Comparison of ENCODE assay signal across 8 mouse cellular contexts in the genomic region with DNA sequence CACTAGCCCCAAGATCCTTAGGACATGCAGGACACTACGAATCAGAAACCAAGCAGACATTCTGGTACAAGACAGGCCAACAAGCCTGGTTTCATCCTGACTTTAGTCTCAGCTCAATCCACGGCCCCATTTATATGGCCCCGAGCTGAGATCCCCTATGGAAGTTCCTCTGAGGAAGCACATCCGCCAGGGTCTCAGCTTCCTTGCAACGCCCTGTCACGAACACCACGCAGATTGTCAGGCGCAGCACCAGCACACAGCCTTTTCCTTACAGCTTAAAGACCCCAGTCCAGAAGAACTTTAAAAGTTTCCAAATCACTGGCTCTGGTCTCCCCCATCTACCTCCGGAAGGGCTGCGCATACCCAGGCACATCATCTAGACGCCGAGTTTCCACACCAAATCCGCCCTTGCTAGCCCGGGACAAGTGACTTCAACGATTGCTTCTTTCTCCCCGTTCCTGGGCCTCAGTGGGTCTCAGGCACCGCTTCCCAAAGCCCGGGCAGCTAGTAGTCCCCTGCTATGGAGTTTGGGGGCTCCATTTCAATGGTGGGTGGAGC. TPM values are rescaled to one million over a fixed set of nuclear protein-coding genes. Genes with fewer than 3 reads are reported as not detected.
DNase-seq lines count a peak whose midpoint lies in the region; ATAC-seq and TF ChIP-seq lines count a peak whose summit lies in the region.

No protein-coding gene starts in this region.

- peaks cover 4% of the 10 kb centered on the region; the same call in 1 of the 2 replicates for H3K27me3 ChIP-seq in neural tube, embryonic 11.5 days (ENCODE audit: control insufficient read depth, insufficient read depth, low read length)
- H3K27me3 ChIP-seq in forebrain, embryonic 12.5 days = no peaks in the 10 kb centered on the region; the same call in 1 of the 2 replicates
- no peaks in the 10 kb centered on the region for H3K27me3 ChIP-seq in limb, embryonic 14.5 days (ENCODE audit: control insufficient read depth, insufficient read depth, low read length)
- peaks cover 18% of the 10 kb centered on the region; the same call in 1 of the 2 replicates for H3K27me3 ChIP-seq in stomach, embryonic 15.5 days (replicated peaks)

- no peaks in the 10 kb centered on the region for H3K9me3 ChIP-seq in neural tube, embryonic 11.5 days (ENCODE audit: control insufficient read depth, low read length)
- no peaks in the 10 kb centered on the region for H3K9me3 ChIP-seq in forebrain, embryonic 12.5 days
- H3K9me3 ChIP-seq in limb, embryonic 14.5 days (ENCODE audit: control insufficient read depth, low read length) = no peaks in the 10 kb centered on the region
- no peaks in the 10 kb centered on the region for H3K9me3 ChIP-seq in stomach, embryonic 15.5 days

- no peak for TF ChIP-seq POLR2A in limb, embryonic 14.5 days (IDR thresholded peaks at IDR 0.05; ENCODE audit: borderline replicate concordance, extremely low read depth, insufficient read depth, insufficient read length)

- ATAC-seq in neural tube, embryonic 11.5 days (ENCODE audit: insufficient read depth, low FRiP score, low TSS enrichment) = no peak
- ATAC-seq in forebrain, embryonic 12.5 days (ENCODE audit: low FRiP score) = no peak
- 0 out of 2 replicates have a peak, but pooled peaks have one; percentile 9 for ATAC-seq in limb, embryonic 14.5 days (ENCODE audit: low FRiP score, low read depth)
- ATAC-seq in stomach, embryonic 15.5 days (ENCODE audit: insufficient read depth, low FRiP score, low read depth) = no peak

- DNase-seq in neural tube, embryonic 11.5 days (ENCODE audit: low spot score) = peak; percentile 33
- DNase-seq in neural tube, embryonic 10.5 days (ENCODE audit: extremely low spot score, low spot score) = no peak
- DNase-seq in limb, embryonic 14.5 days (ENCODE audit: low spot score) = no peak
- DNase-seq in adipocyte (ENCODE audit: low spot score) = no peak
- DNase-seq in frontal cortex, postnatal 36 days (ENCODE audit: low spot score in 2 of 2) = no peak
- DNase-seq in left cerebral cortex, adult 18-20 months (ENCODE audit: low spot score in 2 of 2) = no peak

- H3K4me3 ChIP-seq in neural tube, embryonic 11.5 days (ENCODE audit: low read depth, low read length) = peak overlapping the region; percentile 64
- H3K4me3 ChIP-seq in forebrain, embryonic 12.5 days (replicated peaks) = peak overlapping the region; percentile 80
- H3K4me3 ChIP-seq in limb, embryonic 14.5 days (replicated peaks; ENCODE audit: low read length) = peak overlapping the region; percentile 75
- H3K4me3 ChIP-seq in stomach, embryonic 15.5 days (replicated peaks) = peak overlapping the region; percentile 62

- peak overlapping the region; percentile 83 for H3K4me2 ChIP-seq in neural tube, embryonic 11.5 days (ENCODE audit: low read depth)
- H3K4me2 ChIP-seq in forebrain, embryonic 12.5 days = peak overlapping the region; percentile 89
- peak overlapping the region; percentile 66 for H3K4me2 ChIP-seq in limb, embryonic 14.5 days (replicated peaks; ENCODE audit: low read depth, low read length, severe bottlenecking)
- peak overlapping the region; percentile 75 for H3K4me2 ChIP-seq in stomach, embryonic 15.5 days

- no peak overlapping the region for H3K27ac ChIP-seq in neural tube, embryonic 11.5 days (ENCODE audit: low read depth, low read length)
- peak overlapping the region; percentile 79 for H3K27ac ChIP-seq in forebrain, embryonic 12.5 days
- H3K27ac ChIP-seq in limb, embryonic 14.5 days (replicated peaks; ENCODE audit: low read depth, low read length) = peak overlapping the region; percentile 84
- peak overlapping the region; percentile 89 for H3K27ac ChIP-seq in stomach, embryonic 15.5 days

- peak overlapping the region; percentile 78 for H3K9ac ChIP-seq in neural tube, embryonic 11.5 days (ENCODE audit: low read length)
- H3K9ac ChIP-seq in forebrain, embryonic 12.5 days = peak overlapping the region; percentile 85
- peak overlapping the region; percentile 85 for H3K9ac ChIP-seq in limb, embryonic 14.5 days (ENCODE audit: low read depth, low read length, severe bottlenecking)
- peak overlapping the region; percentile 58 for H3K9ac ChIP-seq in stomach, embryonic 15.5 days

- H3K4me1 ChIP-seq in neural tube, embryonic 11.5 days (ENCODE audit: control insufficient read depth, insufficient read depth, low read length) = peaks cover 11% of the 10 kb centered on the region
- H3K4me1 ChIP-seq in forebrain, embryonic 12.5 days = peaks cover 48% of the 10 kb centered on the region
- peaks cover 42% of the 10 kb centered on the region for H3K4me1 ChIP-seq in limb, embryonic 14.5 days (ENCODE audit: control insufficient read depth, insufficient read depth, low read length)
- peaks cover 25% of the 10 kb centered on the region for H3K4me1 ChIP-seq in stomach, embryonic 15.5 days

- 3% methylated on average over 18 of the region's 18 CpGs for WGBS in neural tube, embryonic 11.5 days
- 3% methylated on average over 18 of the region's 18 CpGs for WGBS in forebrain, embryonic 12.5 days
- WGBS in limb, embryonic 14.5 days = 4% methylated on average over 18 of the region's 18 CpGs
- WGBS in stomach, embryonic 15.5 days = 12% methylated on average over 18 of the region's 18 CpGs

- no peaks in the 10 kb centered on the region for H3K36me3 ChIP-seq in neural tube, embryonic 11.5 days (ENCODE audit: control insufficient read depth, insufficient read depth, low read length)
- no peaks in the 10 kb centered on the region for H3K36me3 ChIP-seq in forebrain, embryonic 12.5 days (replicated peaks)
- H3K36me3 ChIP-seq in limb, embryonic 14.5 days (ENCODE audit: control insufficient read depth, insufficient read depth, low read length) = no peaks in the 10 kb centered on the region
- H3K36me3 ChIP-seq in stomach, embryonic 15.5 days = no peaks in the 10 kb centered on the region

RNA-seq across cellular contexts. Expression of gene Chst3, which starts 0.9 kb away (rescaled TPM):
- 1.6 and 1.7 TPM in 2 replicates for polyA plus RNA-seq in neural tube, embryonic 11.5 days (2014; fragmentation: Nextera tagmentation; extraction: Ambion mirVana)
- 3.7 and 4.0 TPM in 2 replicates for polyA plus RNA-seq in forebrain, embryonic 12.5 days (2016; fragmentation: Nextera tagmentation; extraction: Ambion mirVana)
- polyA plus RNA-seq in limb, embryonic 14.5 days (2012; rRNA removed) = 7.7 and 9.7 TPM in 2 replicates
- polyA plus RNA-seq in limb, embryonic 14.5 days (2014; fragmentation: Nextera tagmentation; extraction: Ambion mirVana) = 2.0 TPM in 2 replicates
- 2.2 and 2.3 TPM in 2 replicates for polyA plus RNA-seq in stomach, embryonic 15.5 days (2015; fragmentation: Nextera tagmentation; extraction: Ambion mirVana)
- 1 to 10 TPM in 1 of 2 experiments, under 1 TPM in 1; 0.65 to 1.1 TPM for total RNA-seq in left cerebral cortex, adult 18-20 months (2021)

RNA-seq across cellular contexts. Expression of gene Psap, which starts 59.3 kb away (rescaled TPM):
- 79.6 and 84.2 TPM in 2 replicates for polyA plus RNA-seq in neural tube, embryonic 11.5 days (2014; fragmentation: Nextera tagmentation; extraction: Ambion mirVana)
- 86.9 and 90.5 TPM in 2 replicates for polyA plus RNA-seq in forebrain, embryonic 12.5 days (2016; fragmentation: Nextera tagmentation; extraction: Ambion mirVana)
- polyA plus RNA-seq in limb, embryonic 14.5 days (2012; rRNA removed) = 648 and 665 TPM in 2 replicates
- 121 and 125 TPM in 2 replicates for polyA plus RNA-seq in limb, embryonic 14.5 days (2014; fragmentation: Nextera tagmentation; extraction: Ambion mirVana)
- 142 and 155 TPM in 2 replicates for polyA plus RNA-seq in stomach, embryonic 15.5 days (2015; fragmentation: Nextera tagmentation; extraction: Ambion mirVana)
- 1,000 to 10,000 TPM; 1,592 to 1,629 TPM for total RNA-seq in left cerebral cortex, adult 18-20 months (2021)
